17 mouse cellular contexts compared by ENCODE assay signal in the genomic region with DNA sequence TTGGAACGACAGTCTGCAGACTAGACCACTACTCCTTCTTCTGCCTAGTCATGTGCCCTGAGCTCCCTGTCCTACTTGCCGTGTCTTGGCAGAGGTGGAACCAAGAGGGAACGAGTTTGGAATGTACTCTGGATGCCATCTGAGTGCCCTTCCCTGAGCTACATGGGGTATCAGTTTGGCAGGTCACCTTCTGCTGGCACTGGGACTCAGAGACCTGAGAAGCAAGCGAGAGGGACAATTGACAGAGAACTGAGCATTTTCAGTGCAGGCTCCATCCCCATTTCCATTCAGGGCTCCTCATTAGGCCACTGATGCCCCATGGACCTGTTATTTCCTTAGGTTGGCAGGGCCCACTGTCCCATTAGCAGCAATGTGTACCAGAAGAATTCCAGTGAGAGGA.
DNase-seq lines count a peak whose midpoint lies in the region; ATAC-seq and TF ChIP-seq lines count a peak whose summit lies in the region.
"Had no signal": no experiment of that assay in that cellular context is flagged by ENCODE, and none has a peak within 500 bp of the region (broad histone marks: within the 10 kb centered on the region; RNA-seq: fewer than 3 reads in every experiment).

No protein-coding gene starts in this region.

- no peaks in the 10 kb centered on the region for H3K36me3 ChIP-seq in midbrain, postnatal 0 days (ENCODE audit: insufficient read depth, low read length)
- no peaks in the 10 kb centered on the region for H3K36me3 ChIP-seq in midbrain, embryonic 14.5 days (ENCODE audit: control insufficient read depth, insufficient read depth, low read length)
- H3K36me3 ChIP-seq: G1E; heart, embryonic 12.5 days; midbrain, embryonic 15.5 days had no signal

- H3K4me2 ChIP-seq in midbrain, postnatal 0 days (ENCODE audit: low read depth, low read length, poor library complexity, severe bottlenecking), result no peak overlapping the region
- H3K4me2 ChIP-seq in midbrain, embryonic 14.5 days (ENCODE audit: low read length), result no peak overlapping the region
- H3K4me2 ChIP-seq: heart, embryonic 12.5 days; midbrain, embryonic 15.5 days had no signal

- no peak for ATAC-seq in midbrain, postnatal 0 days (ENCODE audit: low FRiP score)
- ATAC-seq in midbrain, embryonic 14.5 days (ENCODE audit: low FRiP score, low TSS enrichment), result no peak
- ATAC-seq in inflammation-experienced regulatory T-cells, adult 6 months, result no peak
- ATAC-seq: CD4-positive, CD25-positive, alpha-beta regulatory T cell, adult 4 months; hindbrain, postnatal 0 days; midbrain, embryonic 15.5 days had no signal

- H3K27ac ChIP-seq in midbrain, postnatal 0 days (ENCODE audit: low read depth, low read length), result no peak overlapping the region
- no peak overlapping the region for H3K27ac ChIP-seq in midbrain, embryonic 14.5 days (replicated peaks; ENCODE audit: low read depth, low read length)
- H3K27ac ChIP-seq in layer of hippocampus, adult 2 months, result peak overlapping the region; percentile 87
- H3K27ac ChIP-seq: hindbrain, postnatal 0 days; midbrain, embryonic 15.5 days had no signal

- no peak overlapping the region for H3K4me3 ChIP-seq in midbrain, postnatal 0 days (ENCODE audit: low read depth, low read length)
- no peak overlapping the region for H3K4me3 ChIP-seq in midbrain, embryonic 14.5 days (replicated peaks; ENCODE audit: low read depth, low read length)
- no peak overlapping the region for H3K4me3 ChIP-seq in layer of hippocampus, adult 2 months
- H3K4me3 ChIP-seq: heart, embryonic 12.5 days; midbrain, embryonic 15.5 days had no signal

- H3K27me3 ChIP-seq in midbrain, postnatal 0 days (ENCODE audit: insufficient read depth, low read length), result no peaks in the 10 kb centered on the region
- no peaks in the 10 kb centered on the region for H3K27me3 ChIP-seq in midbrain, embryonic 14.5 days (ENCODE audit: control insufficient read depth, insufficient read depth, low read length)
- H3K27me3 ChIP-seq: heart, embryonic 12.5 days; midbrain, embryonic 15.5 days had no signal

- WGBS in midbrain, postnatal 0 days, result 75% methylated on average over 4 of the region's 4 CpGs
- WGBS in midbrain, embryonic 14.5 days, result 73% methylated on average over 4 of the region's 4 CpGs

- H3K4me1 ChIP-seq in midbrain, postnatal 0 days (ENCODE audit: insufficient read depth, low read length), result no peaks in the 10 kb centered on the region
- no peaks in the 10 kb centered on the region for H3K4me1 ChIP-seq in midbrain, embryonic 14.5 days (ENCODE audit: control insufficient read depth, insufficient read depth, low read length)
- H3K4me1 ChIP-seq: midbrain, embryonic 15.5 days had no signal

- H3K9me3 ChIP-seq in midbrain, postnatal 0 days (ENCODE audit: low read length), result no peaks in the 10 kb centered on the region
- no peaks in the 10 kb centered on the region for H3K9me3 ChIP-seq in midbrain, embryonic 14.5 days (ENCODE audit: control insufficient read depth, low read length)
- H3K9me3 ChIP-seq: G1E; heart, embryonic 12.5 days; midbrain, embryonic 15.5 days had no signal

- TF ChIP-seq CTCF in midbrain, postnatal 0 days (IDR thresholded peaks at IDR 0.05), result no peak
- TF ChIP-seq CTCF in layer of hippocampus, adult 2 months (conservative IDR thresholded peaks at IDR 0.05), result no peak

- intact Hi-C loops in left cerebral cortex, postnatal 36 days (cut with DNase I), result loop anchor here (2.0 kb wide), 1 partner anchor 17 kb away; no protein-coding TSS in a partner anchor

- H3K9ac ChIP-seq in midbrain, postnatal 0 days (replicated peaks; ENCODE audit: low read length, poor library complexity, severe bottlenecking), result no peak overlapping the region
- H3K9ac ChIP-seq in midbrain, embryonic 14.5 days (replicated peaks; ENCODE audit: low read length), result no peak overlapping the region
- H3K9ac ChIP-seq: heart, embryonic 12.5 days; midbrain, embryonic 15.5 days had no signal

- DNase-seq in heart, adult 11 months, result peak; percentile 94
- no peak for DNase-seq in heart, adult 9 months (ENCODE audit: low spot score in 2 of 2)
- DNase-seq in midbrain, postnatal 0 days (ENCODE audit: low spot score), result peak; percentile 2
- no peak for DNase-seq in midbrain, embryonic 14.5 days
- DNase-seq in layer of hippocampus, adult 2 months (ENCODE audit: low spot score in 2 of 2), result peak; percentile 41 to 79
- DNase-seq in left cerebral cortex, postnatal 36 days (ENCODE audit: low spot score in 2 of 2), result peak; percentile 26 to 34
- DNase-seq: cerebellum, adult 11 months; kidney, adult 18-20 months; kidney, postnatal 10 days; lung, postnatal 10 days; thymus, postnatal 25 days had no signal

Comparison
In these comparisons a context has a peak if more than half of its experiments do, and no peak if none do; other contexts are left out.
1. DNase-seq: peak in heart, adult 11 months (single experiment), midbrain, postnatal 0 days (single experiment), layer of hippocampus, adult 2 months (2 of 2) and left cerebral cortex, postnatal 36 days (2 of 2); none in heart, adult 9 months (0 of 2) and midbrain, embryonic 14.5 days (single experiment).